Mouse (Mus musculus): ENCODE data around the gene Ninj2.

Gene Ninj2

DNA sequence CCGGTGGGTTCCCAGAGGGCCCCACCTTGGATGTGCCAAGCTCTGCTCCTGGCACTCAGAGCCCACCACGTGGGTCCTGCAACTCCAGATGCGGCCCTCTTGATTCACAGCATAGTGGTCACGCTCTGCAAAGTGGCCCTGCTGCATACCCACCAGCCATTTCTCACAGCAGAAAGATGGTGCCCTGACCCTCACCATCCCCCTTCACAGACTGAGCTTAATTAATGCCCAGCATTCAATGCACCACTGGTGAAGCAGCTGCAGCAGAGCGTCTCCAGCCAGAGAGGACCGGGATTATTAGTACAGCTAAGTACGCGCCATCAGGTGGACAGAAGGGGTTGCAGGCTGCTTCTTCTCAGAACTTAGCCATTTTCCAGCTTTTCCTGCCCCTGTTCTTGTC is 109.3 kb downstream of the Ninj2 start:
- H3K27me3 ChIP-seq (ENCODE audit: control insufficient read depth, insufficient read depth, low read length, poor library complexity, severe bottlenecking), result no peaks in the 10 kb centered on the region
- DNase-seq (ENCODE audit: low read depth, low spot score), result no peak
- no peaks in the 10 kb centered on the region for H3K36me3 ChIP-seq (ENCODE audit: control insufficient read depth, insufficient read depth, low read length, poor library complexity, severe bottlenecking)

DNA sequence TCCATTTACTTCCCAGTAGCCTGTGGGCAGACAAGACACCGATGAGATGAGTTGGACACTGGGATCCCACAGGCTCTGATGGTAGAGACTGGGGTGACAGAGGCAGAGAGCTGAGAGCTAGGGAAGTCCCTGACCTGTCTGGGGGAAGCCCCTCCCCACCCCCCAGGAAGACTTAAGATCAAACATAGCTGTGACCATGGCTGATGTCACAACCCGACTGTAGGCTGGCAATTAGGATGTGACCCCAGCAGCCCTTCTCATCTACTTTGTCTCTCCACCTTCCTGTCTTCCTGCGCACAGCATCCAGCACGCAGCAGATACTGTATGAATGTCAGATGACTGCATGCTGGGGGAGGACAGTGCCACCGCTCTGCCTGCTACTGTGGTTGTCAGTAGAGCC is 113.4 kb downstream of the Ninj2 start:
- no peaks in the 10 kb centered on the region for H3K27me3 ChIP-seq (ENCODE audit: control insufficient read depth, insufficient read depth, low read length, poor library complexity, severe bottlenecking)
- no peaks in the 10 kb centered on the region for H3K36me3 ChIP-seq (ENCODE audit: control insufficient read depth, insufficient read depth, low read length, poor library complexity, severe bottlenecking)
- DNase-seq (ENCODE audit: low read depth, low spot score), result peak; percentile 43

DNA sequence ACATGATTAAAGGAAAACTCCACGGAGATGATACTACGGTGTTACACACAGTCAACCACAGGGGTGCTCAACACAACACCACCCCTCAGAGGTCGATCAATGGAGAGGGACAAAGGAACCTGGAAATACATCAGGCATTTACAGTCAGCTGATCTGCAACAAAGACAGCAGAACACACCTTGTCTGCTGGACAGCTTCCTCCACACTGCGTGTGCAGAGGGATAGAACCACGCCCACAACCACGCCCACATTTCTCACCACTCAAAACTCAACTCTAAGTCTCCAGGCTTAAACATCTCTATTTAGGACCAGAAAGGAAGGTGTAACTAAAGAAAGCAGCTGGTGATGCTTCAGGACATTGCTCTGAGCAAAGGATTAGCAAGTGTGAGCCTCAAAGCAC is 118.4 kb downstream of the Ninj2 start:
- H3K27me3 ChIP-seq (ENCODE audit: control insufficient read depth, insufficient read depth, low read length, poor library complexity, severe bottlenecking), result no peaks in the 10 kb centered on the region
- no peaks in the 10 kb centered on the region for H3K36me3 ChIP-seq (ENCODE audit: control insufficient read depth, insufficient read depth, low read length, poor library complexity, severe bottlenecking)
- no peak for DNase-seq (ENCODE audit: low read depth, low spot score)

DNA sequence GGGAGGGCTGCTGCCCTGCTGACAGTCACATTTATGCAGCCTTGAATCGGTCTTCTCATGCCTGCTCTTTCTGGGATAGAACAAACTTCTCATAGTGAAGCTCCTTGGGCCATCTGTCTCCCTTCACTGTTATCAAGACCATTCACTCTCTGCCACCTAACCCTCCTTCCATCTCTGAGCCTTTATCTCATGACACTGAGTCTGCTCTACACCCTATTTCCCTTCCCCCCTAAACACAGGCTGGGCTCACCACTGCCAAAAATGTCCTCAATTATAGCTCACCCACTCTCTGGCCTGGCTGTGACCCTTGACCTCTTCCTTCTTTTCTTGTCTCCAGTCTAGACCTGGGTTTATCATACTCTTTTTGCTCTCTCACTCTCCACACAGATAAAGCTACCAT is 123.6 kb downstream of the Ninj2 start:
- no peak for DNase-seq (ENCODE audit: low read depth, low spot score)
- Histone ChIP-seq H3K27me3 (ENCODE audit: control insufficient read depth, insufficient read depth, low read length, poor library complexity, severe bottlenecking) (no peaks in the 10 kb centered on the region), H3K36me3 (ENCODE audit: control insufficient read depth, insufficient read depth, low read length, poor library complexity, severe bottlenecking) (no peaks in the 10 kb centered on the region)

DNA sequence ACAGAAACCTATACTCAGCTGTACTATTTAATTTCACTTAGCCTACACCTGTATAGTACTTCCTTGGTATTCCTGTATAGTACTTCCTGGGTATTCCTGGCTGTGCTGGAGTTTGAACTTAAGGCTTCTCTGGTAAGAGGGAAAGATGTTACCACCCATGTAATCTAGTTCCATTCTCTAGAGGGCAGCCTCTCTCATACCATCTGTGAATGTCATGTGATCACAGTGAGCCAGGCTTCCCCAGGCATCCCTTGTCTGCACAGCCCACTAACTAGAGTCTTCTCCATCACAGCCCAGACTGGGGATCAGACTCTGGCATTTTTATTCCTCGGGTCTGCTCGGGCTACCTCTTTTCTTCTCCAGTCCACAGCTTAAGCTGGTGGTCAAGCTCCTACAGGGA is 126.1 kb downstream of the Ninj2 start:
- no peaks in the 10 kb centered on the region for H3K36me3 ChIP-seq (ENCODE audit: control insufficient read depth, insufficient read depth, low read length, poor library complexity, severe bottlenecking)
- no peaks in the 10 kb centered on the region for H3K27me3 ChIP-seq (ENCODE audit: control insufficient read depth, insufficient read depth, low read length, poor library complexity, severe bottlenecking)
- DNase-seq (ENCODE audit: low read depth, low spot score), result no peak

DNA sequence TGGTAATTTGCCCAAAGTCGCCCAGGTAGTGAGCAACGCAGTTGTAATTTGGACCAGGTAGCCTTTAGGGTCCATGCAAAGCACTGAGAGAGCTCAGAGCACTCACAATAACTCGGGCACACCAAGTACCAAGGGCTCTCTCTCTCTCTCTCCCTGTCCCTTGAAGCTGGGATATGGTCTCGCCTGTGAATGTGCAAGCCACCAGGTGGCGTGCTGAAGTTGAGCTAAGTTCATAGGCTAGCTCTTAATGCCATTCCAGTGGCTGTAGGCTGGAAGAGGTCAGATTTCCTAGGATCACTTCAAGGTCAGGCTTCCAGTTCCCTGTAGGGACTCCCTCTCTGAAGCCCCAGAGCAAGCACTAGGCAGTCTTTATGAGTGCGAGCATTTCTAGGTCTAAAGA is 129.5 kb downstream of the Ninj2 start:
- DNase-seq (ENCODE audit: low read depth, low spot score), result peak; percentile 25
- no peaks in the 10 kb centered on the region for H3K27me3 ChIP-seq (ENCODE audit: control insufficient read depth, insufficient read depth, low read length, poor library complexity, severe bottlenecking)

DNA sequence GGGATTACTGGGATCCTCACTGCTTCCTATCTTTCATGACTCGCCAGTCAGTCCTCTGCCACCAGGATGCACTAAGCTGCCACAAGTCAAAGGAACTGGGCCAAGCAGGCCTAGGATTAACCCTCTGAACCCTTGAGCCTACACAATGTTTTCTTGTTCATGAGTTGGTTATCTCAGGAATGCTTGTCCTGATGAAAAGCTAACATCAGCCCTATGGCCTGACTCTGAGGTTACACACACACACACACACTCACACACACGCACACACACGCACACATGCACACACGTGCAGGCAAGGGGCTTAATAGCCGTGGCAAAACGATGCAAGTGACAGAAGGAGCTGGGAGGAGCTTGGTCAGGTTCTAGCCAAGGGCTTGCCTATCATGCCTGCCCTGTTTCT is 132.2 kb downstream of the Ninj2 start:
- H3K27me3 ChIP-seq (ENCODE audit: control insufficient read depth, insufficient read depth, low read length, poor library complexity, severe bottlenecking), result no peaks in the 10 kb centered on the region
- H3K36me3 ChIP-seq (ENCODE audit: control insufficient read depth, insufficient read depth, low read length, poor library complexity, severe bottlenecking), result no peaks in the 10 kb centered on the region
- no peak for DNase-seq (ENCODE audit: low read depth, low spot score)

More for the DNA sequence above, 129.5 kb downstream of the Ninj2 start:
- no peaks in the 10 kb centered on the region for H3K36me3 ChIP-seq (ENCODE audit: control insufficient read depth, insufficient read depth, low read length, poor library complexity, severe bottlenecking)

DNA sequence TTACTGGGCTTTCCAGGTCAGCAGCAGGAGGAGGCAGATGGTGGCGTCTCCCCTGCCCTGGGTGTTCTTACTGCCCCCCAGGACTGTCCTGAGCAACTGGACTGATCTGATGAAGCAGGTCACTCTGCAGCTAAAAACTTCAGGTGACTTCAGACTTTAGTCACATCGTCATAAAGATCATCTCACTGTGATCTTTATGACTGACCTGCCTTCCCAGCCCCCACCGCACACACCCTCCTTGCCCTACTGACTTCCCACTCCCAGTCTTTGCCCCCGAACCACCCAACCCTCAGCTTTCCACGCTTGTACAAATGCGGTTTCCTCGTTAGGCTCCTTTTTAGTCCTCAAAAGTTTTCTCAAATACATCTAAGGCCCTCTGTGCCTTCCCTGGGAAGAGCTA is 133.9 kb downstream of the Ninj2 start:
- DNase-seq (ENCODE audit: low read depth, low spot score), result no peak
- H3K27me3 ChIP-seq (ENCODE audit: control insufficient read depth, insufficient read depth, low read length, poor library complexity, severe bottlenecking), result no peaks in the 10 kb centered on the region
- H3K36me3 ChIP-seq (ENCODE audit: control insufficient read depth, insufficient read depth, low read length, poor library complexity, severe bottlenecking), result no peaks in the 10 kb centered on the region

DNA sequence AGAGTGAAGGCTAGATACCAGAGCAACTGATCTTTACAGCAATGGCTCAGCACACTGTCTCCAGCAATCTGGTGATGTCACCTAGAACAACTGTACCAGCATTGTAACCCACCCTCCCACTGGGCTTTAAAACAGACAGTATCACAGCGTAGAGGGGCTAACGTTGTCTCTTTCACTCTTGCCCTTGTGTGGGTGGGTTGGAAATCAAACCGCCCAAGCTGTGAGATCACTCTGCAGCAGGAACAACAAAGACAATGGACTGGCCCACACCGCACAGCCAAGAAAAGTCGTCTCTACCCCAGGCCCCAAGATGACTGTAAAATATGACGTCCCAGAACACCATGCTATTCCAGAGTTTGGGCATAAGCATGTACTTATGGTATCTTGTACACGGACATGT is 136.7 kb downstream of the Ninj2 start:
- no peaks in the 10 kb centered on the region for H3K27me3 ChIP-seq (ENCODE audit: control insufficient read depth, insufficient read depth, low read length, poor library complexity, severe bottlenecking)
- no peak for DNase-seq (ENCODE audit: low read depth, low spot score)
- H3K36me3 ChIP-seq (ENCODE audit: control insufficient read depth, insufficient read depth, low read length, poor library complexity, severe bottlenecking), result no peaks in the 10 kb centered on the region

DNA sequence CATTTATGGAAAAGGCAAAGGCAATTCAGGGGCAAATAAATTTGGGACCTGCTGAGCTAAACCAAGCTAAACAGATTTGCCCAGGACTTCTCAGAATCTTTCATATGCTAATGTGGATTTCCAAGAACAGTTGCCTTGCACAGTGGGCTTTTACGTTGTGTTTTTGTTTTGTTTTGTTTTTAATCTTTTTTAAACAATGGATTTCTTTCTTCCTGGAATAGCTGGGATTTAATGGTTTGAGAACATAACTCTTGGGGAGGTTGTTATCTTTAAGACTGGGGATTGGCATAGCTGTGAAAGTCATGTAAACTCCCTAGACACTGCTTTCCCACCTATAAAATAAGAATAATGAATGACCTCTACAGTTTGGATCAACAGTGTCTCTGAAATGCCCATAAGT is 137.3 kb downstream of the Ninj2 start:
- no peaks in the 10 kb centered on the region for H3K27me3 ChIP-seq (ENCODE audit: control insufficient read depth, insufficient read depth, low read length, poor library complexity, severe bottlenecking)
- no peak for DNase-seq (ENCODE audit: low read depth, low spot score)
- H3K36me3 ChIP-seq (ENCODE audit: control insufficient read depth, insufficient read depth, low read length, poor library complexity, severe bottlenecking), result no peaks in the 10 kb centered on the region

DNA sequence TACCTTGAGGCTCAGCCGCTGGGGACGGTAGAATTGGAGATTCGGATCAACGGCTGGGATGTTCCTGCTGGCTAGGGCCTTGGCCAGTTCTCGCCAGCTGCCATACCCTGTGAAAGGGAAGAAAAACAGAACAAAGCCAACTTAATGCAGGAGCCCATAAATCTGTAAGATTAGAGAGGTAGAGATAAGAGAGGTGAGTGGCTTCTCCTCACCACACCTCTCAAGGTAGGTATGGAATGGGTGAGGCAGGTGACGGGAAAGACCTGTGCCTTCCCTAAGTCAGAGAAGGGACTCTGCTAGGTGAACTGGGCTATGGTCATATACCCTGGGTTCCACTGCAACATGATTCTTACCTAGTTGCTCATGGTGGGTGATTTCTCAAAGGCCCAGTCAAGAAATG is 139.7 kb downstream of the Ninj2 start:
- Histone ChIP-seq H3K27me3 (ENCODE audit: control insufficient read depth, insufficient read depth, low read length, poor library complexity, severe bottlenecking) (no peaks in the 10 kb centered on the region), H3K36me3 (ENCODE audit: control insufficient read depth, insufficient read depth, low read length, poor library complexity, severe bottlenecking) (no peaks in the 10 kb centered on the region)
- DNase-seq (ENCODE audit: low read depth, low spot score), result no peak

DNA sequence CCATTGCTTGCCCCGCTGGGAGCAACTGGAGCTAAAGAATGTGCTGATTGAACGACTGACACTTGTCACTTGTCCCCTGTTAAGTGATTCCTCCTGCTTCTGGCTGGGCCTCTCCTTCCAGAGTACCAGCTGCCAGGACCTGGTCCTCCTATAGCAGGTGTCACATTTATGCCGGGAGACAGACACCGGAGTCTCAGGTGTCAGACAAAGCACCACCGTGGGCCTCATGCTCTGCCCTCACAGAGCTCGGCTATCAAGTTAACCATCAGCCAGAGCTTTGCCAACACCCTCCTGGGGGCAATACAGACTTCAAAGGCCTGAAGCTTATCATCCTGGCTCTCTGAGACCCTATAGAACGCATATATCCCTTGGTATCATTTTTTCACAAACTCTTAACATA is 142.7 kb downstream of the Ninj2 start:
- Histone ChIP-seq H3K36me3 (ENCODE audit: control insufficient read depth, insufficient read depth, low read length, poor library complexity, severe bottlenecking) (no peaks in the 10 kb centered on the region), H3K27me3 (ENCODE audit: control insufficient read depth, insufficient read depth, low read length, poor library complexity, severe bottlenecking) (no peaks in the 10 kb centered on the region)
- DNase-seq (ENCODE audit: low read depth, low spot score), result no peak

DNA sequence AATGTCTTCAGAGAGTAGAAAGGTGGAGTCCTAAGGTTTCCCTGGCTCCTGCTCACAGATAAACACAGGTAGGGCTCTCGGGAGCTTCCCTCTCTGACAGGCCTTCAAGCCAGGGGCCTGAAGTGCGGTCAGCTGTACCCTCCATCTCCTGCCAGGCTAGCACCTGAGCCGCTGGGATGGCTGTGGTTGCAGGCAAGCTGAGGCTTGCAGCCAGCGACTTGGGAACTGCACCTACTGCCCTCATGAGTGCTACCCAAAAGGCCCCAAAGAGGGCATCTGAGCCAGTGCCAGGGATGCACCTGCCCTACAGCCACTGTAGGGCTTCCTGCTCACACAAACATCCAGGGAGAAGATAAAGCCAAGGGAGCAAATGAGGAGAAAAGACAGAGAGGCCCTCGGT is 147.3 kb downstream of the Ninj2 start:
- DNase-seq (ENCODE audit: low read depth, low spot score), result no peak

DNA sequence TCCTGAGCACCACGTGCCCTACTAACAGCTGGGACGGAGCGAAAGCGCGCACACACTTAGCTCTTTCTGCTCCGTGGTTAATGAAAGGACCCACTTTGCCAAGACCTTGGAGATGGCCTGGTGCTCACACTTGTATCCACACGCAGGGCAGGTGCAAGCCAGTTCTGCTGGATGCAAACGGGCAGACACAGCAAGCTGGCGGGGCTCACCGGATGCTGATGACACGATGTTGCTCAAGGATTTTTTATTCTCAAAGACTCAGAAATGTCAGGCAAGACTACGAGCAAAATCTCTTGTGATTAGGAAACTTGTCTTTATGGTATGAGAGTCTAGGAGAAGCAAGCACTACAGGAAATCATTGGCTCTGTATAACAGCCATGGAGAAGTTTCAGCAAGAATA is 148.3 kb downstream of the Ninj2 start:
- H3K27me3 ChIP-seq (ENCODE audit: control insufficient read depth, insufficient read depth, low read length, poor library complexity, severe bottlenecking), result no peaks in the 10 kb centered on the region
- H3K36me3 ChIP-seq (ENCODE audit: control insufficient read depth, insufficient read depth, low read length, poor library complexity, severe bottlenecking), result no peaks in the 10 kb centered on the region
- DNase-seq (ENCODE audit: low read depth, low spot score), result no peak

More for the DNA sequence above, 147.3 kb downstream of the Ninj2 start:
- Histone ChIP-seq H3K27me3 (ENCODE audit: control insufficient read depth, insufficient read depth, low read length, poor library complexity, severe bottlenecking) (no peaks in the 10 kb centered on the region), H3K36me3 (ENCODE audit: control insufficient read depth, insufficient read depth, low read length, poor library complexity, severe bottlenecking) (no peaks in the 10 kb centered on the region)

DNA sequence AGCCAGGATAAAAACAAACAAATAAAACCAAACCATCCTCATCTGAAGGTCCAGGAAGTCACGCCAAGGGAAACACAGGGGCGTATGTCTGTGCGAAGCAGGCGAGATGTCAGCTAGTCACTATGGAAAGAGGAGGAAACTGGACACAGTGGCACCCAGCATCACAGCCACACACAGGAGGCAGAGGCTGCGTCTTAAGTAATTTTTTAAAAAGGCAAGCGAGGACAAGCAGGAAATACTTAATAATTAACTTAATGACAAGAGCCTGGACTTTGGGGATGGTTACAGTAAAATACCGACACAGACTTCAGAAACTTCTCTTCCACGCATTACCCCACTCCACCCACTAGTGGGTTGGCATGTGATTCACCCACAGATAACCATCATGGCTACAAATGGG is 149.4 kb downstream of the Ninj2 start:
- Histone ChIP-seq H3K36me3 (ENCODE audit: control insufficient read depth, insufficient read depth, low read length, poor library complexity, severe bottlenecking) (no peaks in the 10 kb centered on the region), H3K27me3 (ENCODE audit: control insufficient read depth, insufficient read depth, low read length, poor library complexity, severe bottlenecking) (no peaks in the 10 kb centered on the region)
- no peak for DNase-seq (ENCODE audit: low read depth, low spot score)

DNA sequence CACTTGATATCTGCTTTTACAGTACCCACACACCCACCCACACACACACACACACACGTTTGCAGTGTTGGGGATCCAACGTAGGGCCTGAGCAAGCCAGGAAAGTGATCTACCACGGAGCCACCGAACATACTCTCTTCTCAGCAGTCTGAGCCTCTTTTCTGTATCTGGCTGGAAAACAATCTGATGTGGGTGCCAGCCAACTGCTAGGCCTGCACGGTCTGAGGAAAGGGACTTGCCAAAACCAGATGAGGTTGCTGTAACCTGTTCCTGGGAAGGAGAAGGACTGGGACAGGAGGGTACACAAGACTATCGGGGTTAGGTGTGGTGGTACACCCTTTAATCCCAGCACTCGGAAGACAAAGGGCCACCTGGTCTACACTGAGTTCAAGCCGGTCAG is 150.1 kb downstream of the Ninj2 start:
- no peak for DNase-seq (ENCODE audit: low read depth, low spot score)
- Histone ChIP-seq H3K27me3 (ENCODE audit: control insufficient read depth, insufficient read depth, low read length, poor library complexity, severe bottlenecking) (no peaks in the 10 kb centered on the region), H3K36me3 (ENCODE audit: control insufficient read depth, insufficient read depth, low read length, poor library complexity, severe bottlenecking) (no peaks in the 10 kb centered on the region)

Data from splenic B cell, adult 2 months (primary cell).